Mouse (Mus musculus): ENCODE data around the gene Kyat3. TPM values are rescaled to one million over a fixed set of nuclear protein-coding genes. Genes with fewer than 3 reads are reported as not detected.

The Kyat3 gene
- polyA plus RNA-seq, 1 experiment from 2014 or later = 12.1 TPM

DNA sequence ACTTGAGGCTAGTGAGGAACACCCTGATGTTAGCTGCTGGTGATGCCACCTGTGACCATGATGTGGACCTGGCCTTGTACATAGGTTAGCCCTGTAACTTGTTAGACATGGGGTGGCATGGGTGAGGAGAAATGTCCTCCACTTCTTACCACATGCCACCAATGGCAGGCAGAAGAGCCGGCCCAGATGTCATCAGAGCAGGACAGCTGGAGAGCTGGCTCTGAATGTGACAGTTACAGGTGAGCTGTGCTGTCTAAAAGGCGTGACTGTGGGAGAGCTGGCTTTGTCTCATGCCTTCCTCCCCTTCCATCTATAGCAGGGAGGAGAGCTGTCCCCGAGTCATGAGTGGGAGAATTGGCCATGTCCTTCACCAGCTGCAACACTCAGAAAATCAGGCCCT, 94.7 kb downstream of the Kyat3 start:
- H3K27ac ChIP-seq (ENCODE audit: low read depth, low read length) = no peak overlapping the region
- H3K4me1 ChIP-seq (replicated peaks; ENCODE audit: control insufficient read depth, insufficient read depth, low read length) = no peaks in the 10 kb centered on the region
- H3K36me3 ChIP-seq (ENCODE audit: control insufficient read depth, insufficient read depth, low read length) = 0 out of 2 replicates have a peak, but pooled peaks cover 2% of the 10 kb centered on the region
- WGBS = 97% methylated on average over 3 of the region's 3 CpGs
- H3K9ac ChIP-seq (ENCODE audit: low read depth, low read length) = no peak overlapping the region
- H3K9me3 ChIP-seq (ENCODE audit: control insufficient read depth, low read length) = no peaks in the 10 kb centered on the region
- no peaks in the 10 kb centered on the region for H3K27me3 ChIP-seq (ENCODE audit: control insufficient read depth, insufficient read depth, low read length)
- H3K4me3 ChIP-seq (ENCODE audit: low read depth, low read length) = no peak overlapping the region
- ATAC-seq (ENCODE audit: low FRiP score) = no peak
- H3K4me2 ChIP-seq (replicated peaks; ENCODE audit: low read depth, low read length) = no peak overlapping the region
- DNase-seq (ENCODE audit: low spot score) = no peak

Other genes starting within 250 kb of the Kyat3 start
- 0.19 TPM in 1 of 2 replicates, not detected in the other for gene Gbp5, start 207.1 kb upstream of the Kyat3 start, polyA plus RNA-seq (2014; fragmentation: Nextera tagmentation; extraction: Ambion mirVana)
- 1.5 and 2.3 TPM in 2 replicates for gene Gbp7, start 170.7 kb upstream of the Kyat3 start, polyA plus RNA-seq (2014; fragmentation: Nextera tagmentation; extraction: Ambion mirVana)
- 0.25 and 0.97 TPM in 2 replicates for gene Gbp3, start 141.0 kb upstream of the Kyat3 start, polyA plus RNA-seq (2014; fragmentation: Nextera tagmentation; extraction: Ambion mirVana)
- not detected in 2 replicates for gene Gbp2b, start 106.2 kb upstream of the Kyat3 start, polyA plus RNA-seq (2014; fragmentation: Nextera tagmentation; extraction: Ambion mirVana)
- 0.19 and 0.35 TPM in 2 replicates for gene Gbp2, start 80.4 kb upstream of the Kyat3 start, polyA plus RNA-seq (2014; fragmentation: Nextera tagmentation; extraction: Ambion mirVana)
- gene Gtf2b, start 64.0 kb downstream of the Kyat3 start, polyA plus RNA-seq (2014; fragmentation: Nextera tagmentation; extraction: Ambion mirVana) = 107 and 108 TPM in 2 replicates
- gene Pkn2, start 181.0 kb downstream of the Kyat3 start, polyA plus RNA-seq (2014; fragmentation: Nextera tagmentation; extraction: Ambion mirVana) = 42.5 and 48.6 TPM in 2 replicates

Measured in hindbrain, embryonic 11.5 days (tissue).